Mouse (Mus musculus): ENCODE measurements around the gene Tmem44.

DNA sequence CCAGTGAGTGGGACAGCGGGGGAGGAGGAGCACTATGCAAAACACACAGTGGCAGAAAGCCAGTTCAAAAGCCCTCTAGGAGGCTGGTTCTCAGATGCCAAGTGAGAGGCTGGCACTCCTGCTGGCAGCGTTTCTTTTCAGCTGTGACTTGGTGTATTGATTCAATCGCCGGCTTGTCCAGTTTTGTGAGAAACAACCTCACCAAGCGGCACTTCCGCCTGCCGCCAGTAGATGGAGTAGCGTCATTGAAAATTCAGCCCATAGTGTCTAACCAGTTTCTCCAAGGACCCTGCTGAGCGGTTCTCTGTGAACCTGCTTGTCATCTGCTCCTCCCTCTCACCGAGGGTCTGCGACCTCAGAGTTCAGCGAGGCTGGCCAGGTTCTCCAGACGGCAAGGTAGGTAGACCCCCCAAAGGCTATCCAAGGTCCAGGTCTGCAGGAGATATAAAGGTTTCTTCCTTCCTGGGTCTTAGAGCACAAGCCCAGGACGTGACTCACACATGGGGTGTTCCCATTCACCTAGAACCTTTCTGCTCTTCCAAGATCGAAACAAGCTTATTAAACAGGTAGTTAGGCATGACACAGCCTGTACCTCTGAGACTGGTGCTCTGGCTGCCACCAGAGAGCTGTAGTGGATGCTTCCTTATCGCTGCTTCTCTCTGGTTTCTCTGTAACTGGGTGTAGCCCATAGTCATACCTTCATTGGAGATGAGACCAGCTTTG, 46.5 kb upstream of the Tmem44 start:
- TF ChIP-seq POLR2A (IDR thresholded peaks at IDR 0.05; ENCODE audit: borderline replicate concordance, low read depth, low read length) (no peak), CTCF (IDR thresholded peaks at IDR 0.05; ENCODE audit: low read depth, low read length) (peak; percentile 81)
